Mouse (Mus musculus) hindbrain, postnatal 0 days (tissue): ENCODE data around the gene Perm1. TPM values are rescaled to one million over a fixed set of nuclear protein-coding genes. Genes with fewer than 3 reads are reported as not detected.

Experiments
- ATAC-seq: fragments of 200-750 bp; cut with Nextera tagmentation; 2 replicates; pipeline ENCODE4 v1.8.0; 2017; ENCODE audit warnings: mild to moderate bottlenecking, moderate TSS enrichment, moderate library complexity
- DNase-seq: peaks from one replicate; pipeline ENCODE4 v3.0.0-alpha.2; 2015; ENCODE audit warnings: low spot score
- H3K27ac ChIP-seq: fragments of 300-500 bp; sonication (generic); 2 replicates; pipeline ENCODE4 v1.5.1; 2014; ENCODE audit warnings: mild to moderate bottlenecking
- H3K27me3 ChIP-seq: fragments of 300-500 bp; sonication (generic); 2 replicates; pipeline ENCODE4 v1.6.1; 2014; ENCODE audit warnings: low read length, mixed read lengths; ENCODE audit not compliant: insufficient read depth
- H3K36me3 ChIP-seq: fragments of 300-500 bp; sonication (generic); 2 replicates; pipeline ENCODE4 v1.6.1; 2014; ENCODE audit warnings: low read length, mixed read lengths; ENCODE audit not compliant: insufficient read depth
- H3K4me1 ChIP-seq: fragments of 300-500 bp; sonication (generic); 2 replicates; pipeline ENCODE4 v1.6.1; 2014; ENCODE audit warnings: antibody characterized with exemption, low read length, mixed read lengths; ENCODE audit not compliant: insufficient read depth
- H3K4me2 ChIP-seq: fragments of 300-500 bp; sonication (generic); 2 replicates; pipeline ENCODE4 v1.6.1; 2014; ENCODE audit warnings: low read depth, mild to moderate bottlenecking, low read length, moderate library complexity, mixed read lengths
- H3K4me3 ChIP-seq: fragments of 300-500 bp; sonication (generic); 2 replicates; pipeline ENCODE4 v1.5.1; 2014; ENCODE audit warnings: low read length
- H3K9ac ChIP-seq: fragments of 300-500 bp; sonication (generic); replicated peaks from 2 replicates; pipeline ENCODE4 v1.6.1; 2014; ENCODE audit warnings: mild to moderate bottlenecking, low read length, moderate library complexity, mixed read lengths
- H3K9me3 ChIP-seq: fragments of 300-500 bp; sonication (generic); 2 replicates; pipeline ENCODE4 v1.6.1; 2016; ENCODE audit warnings: low read length, mixed read lengths
- CTCF ChIP-seq: IDR thresholded peaks from 2 replicates; pipeline ENCODE4 v1.5.1; 2016; ENCODE audit warnings: antibody characterized with exemption, control low read depth, low read depth
- WGBS: fragments of 180-500 bp; shearing (Covaris S2); extraction: QIAGEN DNeasy Blood & Tissue Kit; methylation state at CpG from one replicate; pipeline ENCODE4 v1.1.7; 2014; 5-methylcytosine and 5-hydroxymethylcytosine counted together
- polyA plus RNA-seq: library from polyadenylated mRNA; unstranded; fragments of >200 nt; fragmentation: Nextera tagmentation; extraction: Ambion mirVana; gene quantifications from 2 replicates; pipeline ENCODE4 v1.2.1, GENCODE M21; 2015
- total RNA-seq: library from RNA; depleted of rRNA; stranded (reverse); fragments of >200 nt; gene quantifications from 2 replicates; pipeline ENCODE4 v1.2.3, GENCODE M21; 2014

The Perm1 gene
- total and polyA plus RNA-seq, 2 experiments from 2014 or later, result 1.2 to 1.6 TPM

- Histone ChIP-seq H3K4me3 (peak overlapping the region; percentile 47), H3K9me3 (no peaks in the 10 kb centered on the region), H3K36me3 (peaks cover under 1% of the 10 kb centered on the region; the same call in 1 of the 2 replicates), H3K9ac (peak overlapping the region; percentile 73), H3K27ac (no peak overlapping the region), H3K27me3 (no peaks in the 10 kb centered on the region), H3K4me2 (peak overlapping the region; percentile 68), H3K4me1 (peaks cover 39% of the 10 kb centered on the region)
- no peak for TF ChIP-seq CTCF
- ATAC-seq (0 out of 2 replicates have a peak, but pooled peaks have one; percentile 19), DNase-seq (no peak)
- WGBS, result 62% methylated on average over 7 of the region's 7 CpGs
Measured at GRCm38 (mm10) chr4:156184291-156184954, 31.2 kb upstream of the Perm1 start.

GRCm38 (mm10) chr4:156185456-156185949 lies 30.2 kb upstream of the Perm1 start:
- H3K4me2 ChIP-seq, result peak overlapping the region; percentile 68
- H3K27ac ChIP-seq, result peak overlapping the region; percentile 86
- H3K9me3 ChIP-seq, result no peaks in the 10 kb centered on the region
- H3K9ac ChIP-seq, result peak overlapping the region; percentile 73
- no peak for TF ChIP-seq CTCF
- no peaks in the 10 kb centered on the region for H3K36me3 ChIP-seq
- H3K4me3 ChIP-seq, result peak overlapping the region; percentile 47
- peak; percentile 30 for DNase-seq
- ATAC-seq, result peak; percentile 25; the same call in 1 of the 2 replicates
- WGBS, result 44% methylated on average over 13 of the region's 13 CpGs
- no peaks in the 10 kb centered on the region for H3K27me3 ChIP-seq
- peaks cover 39% of the 10 kb centered on the region for H3K4me1 ChIP-seq

- 0 out of 2 replicates have a peak, but pooled peaks cover 5% of the 10 kb centered on the region for H3K36me3 ChIP-seq
- H3K27ac ChIP-seq, result peak overlapping the region; percentile 86
- no peaks in the 10 kb centered on the region for H3K9me3 ChIP-seq
- H3K4me2 ChIP-seq, result peak overlapping the region; percentile 68
- peak; percentile 61 for ATAC-seq
- H3K27me3 ChIP-seq, result no peaks in the 10 kb centered on the region
- no peak for TF ChIP-seq CTCF
- H3K9ac ChIP-seq, result peak overlapping the region; percentile 73
- peaks cover 42% of the 10 kb centered on the region for H3K4me1 ChIP-seq
- peak overlapping the region; percentile 47 for H3K4me3 ChIP-seq
- 4% methylated on average over 31 of the region's 31 CpGs for WGBS
- peak; percentile 77 for DNase-seq
Measured at GRCm38 (mm10) chr4:156185950-156186850, 29.5 kb upstream of the Perm1 start.

- H3K36me3 ChIP-seq, result 0 out of 2 replicates have a peak, but pooled peaks cover 5% of the 10 kb centered on the region
- no peak overlapping the region for H3K4me2 ChIP-seq
- no peak for TF ChIP-seq CTCF
- H3K9ac ChIP-seq, result no peak overlapping the region
- no peaks in the 10 kb centered on the region for H3K27me3 ChIP-seq
- WGBS, result 29% methylated on average over 5 of the region's 5 CpGs
- no peaks in the 10 kb centered on the region for H3K9me3 ChIP-seq
- no peak overlapping the region for H3K4me3 ChIP-seq
- ATAC-seq (no peak), DNase-seq (no peak)
- H3K4me1 ChIP-seq, result peaks cover 46% of the 10 kb centered on the region
- H3K27ac ChIP-seq, result peak overlapping the region; percentile 41
Measured at GRCm38 (mm10) chr4:156188162-156188810, 27.4 kb upstream of the Perm1 start.

- Histone ChIP-seq H3K27me3 (no peaks in the 10 kb centered on the region), H3K9me3 (no peaks in the 10 kb centered on the region), H3K36me3 (0 out of 2 replicates have a peak, but pooled peaks cover 5% of the 10 kb centered on the region), H3K4me2 (no peak overlapping the region; the same call in 1 of the 2 replicates), H3K4me3 (no peak overlapping the region), H3K4me1 (peaks cover 51% of the 10 kb centered on the region), H3K9ac (no peak overlapping the region), H3K27ac (peak overlapping the region; percentile 41)
- WGBS, result 21% methylated on average over 6 of the region's 6 CpGs
- DNase-seq, result peak; percentile 68
- no peak for TF ChIP-seq CTCF
- ATAC-seq, result peak; percentile 47
Measured at GRCm38 (mm10) chr4:156188811-156189323, 26.8 kb upstream of the Perm1 start.
